Mouse (Mus musculus): ENCODE data around the gene Npy2r. TPM values are rescaled to one million over a fixed set of nuclear protein-coding genes. Genes with fewer than 3 reads are reported as not detected.
A peak's percentile ranks its signal among the peaks of the same experiment; 100 is the strongest.

Npy2r gene
- 0.15 and 0.33 TPM in 2 replicates for polyA plus RNA-seq (2016; fragmentation: Nextera tagmentation; extraction: Ambion mirVana)

DNA sequence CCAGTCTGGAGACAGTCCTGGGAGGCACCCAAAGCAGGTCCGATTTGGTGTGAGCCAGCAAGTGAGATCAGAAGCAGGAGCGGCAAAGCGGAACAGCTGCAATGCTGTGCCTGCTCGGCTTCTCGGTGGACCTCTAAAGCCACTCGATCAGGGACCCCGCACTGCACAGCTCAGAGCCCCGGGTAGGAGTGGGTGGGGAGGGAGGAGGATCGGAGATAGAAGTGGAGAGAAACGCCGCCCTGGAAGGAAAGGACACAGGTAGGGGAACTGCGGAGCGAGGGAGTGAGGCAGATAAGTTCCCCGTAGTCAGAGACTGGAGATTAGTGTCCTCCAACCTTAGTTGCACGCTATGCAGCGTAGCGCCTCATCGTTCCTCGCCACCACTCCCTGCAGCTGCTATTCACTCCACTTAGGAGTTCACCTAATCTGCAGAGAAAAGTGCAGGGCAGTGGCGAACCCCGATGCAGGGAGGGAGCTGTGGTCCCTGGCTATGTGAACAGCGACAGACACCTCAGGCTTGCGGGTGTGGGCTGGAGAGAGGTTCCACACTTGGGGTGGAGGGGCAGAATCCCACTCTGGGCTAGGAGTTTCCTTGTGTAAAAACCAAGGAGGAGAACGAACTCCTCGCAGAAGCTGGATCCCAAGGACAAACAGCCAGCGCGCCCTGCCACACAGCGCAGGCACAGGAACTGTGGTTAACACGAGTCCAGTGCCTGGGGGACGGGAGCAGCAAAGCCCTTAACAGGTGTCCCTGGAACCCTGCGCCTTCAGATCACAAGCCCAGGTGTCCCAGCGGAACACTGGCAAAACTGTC lies at the start of gene Npy2r:
Gene Npy2r, minus strand, starts transcription at position 177 of the 814 bp plus-strand sequence.
- H3K27me3 ChIP-seq, result peaks cover 13% of the 10 kb centered on the region
- peak within 1 kb of the TSS; percentile 81 for H3K4me2 ChIP-seq (replicated peaks)
- H3K27ac ChIP-seq, result no peak within 1 kb of the TSS
- peak; percentile 52; the same call in 1 of the 2 replicates for ATAC-seq (ENCODE audit: insufficient number of reproducible peaks, insufficient read depth, low FRiP score, low TSS enrichment)
- H3K9ac ChIP-seq, result peak within 1 kb of the TSS; percentile 48
- no peaks in the 10 kb centered on the region for H3K9me3 ChIP-seq
- WGBS, result under 1% methylated on average over 32 of the region's 32 CpGs
- H3K4me1 ChIP-seq, result no peaks in the 10 kb centered on the region; the same call in 1 of the 2 replicates
- no peaks in the 10 kb centered on the region for H3K36me3 ChIP-seq
- peak within 1 kb of the TSS; percentile 45 for H3K4me3 ChIP-seq

DNA sequence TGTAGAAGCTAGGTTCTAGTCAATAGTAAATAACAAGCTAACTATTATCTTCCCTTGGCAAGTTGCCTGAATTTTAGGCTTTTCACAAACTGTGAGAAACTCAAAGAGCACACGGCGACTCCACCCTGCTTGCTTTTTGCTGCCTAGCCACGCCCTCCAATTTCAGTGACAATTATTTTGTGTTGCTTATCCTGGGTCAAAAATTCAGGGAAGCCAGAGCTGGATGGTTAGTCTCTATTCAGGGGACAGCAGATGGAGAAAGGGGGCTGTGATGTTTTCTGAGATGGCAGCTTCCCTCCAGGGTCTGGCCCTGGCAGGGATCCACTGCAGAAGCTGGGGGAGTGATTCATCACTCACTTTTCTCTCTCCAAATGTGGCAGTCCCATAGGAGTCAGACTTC lies 9.9 kb upstream of the Npy2r start:
- 70% methylated on average over 3 of the region's 3 CpGs for WGBS
- Histone ChIP-seq H3K4me3 (no peak overlapping the region), H3K9ac (no peak overlapping the region), H3K27ac (no peak overlapping the region), H3K9me3 (no peaks in the 10 kb centered on the region), H3K27me3 (no peaks in the 10 kb centered on the region), H3K4me2 (replicated peaks) (no peak overlapping the region), H3K4me1 (no peaks in the 10 kb centered on the region), H3K36me3 (no peaks in the 10 kb centered on the region)
- ATAC-seq (ENCODE audit: insufficient number of reproducible peaks, insufficient read depth, low FRiP score, low TSS enrichment), result no peak

DNA sequence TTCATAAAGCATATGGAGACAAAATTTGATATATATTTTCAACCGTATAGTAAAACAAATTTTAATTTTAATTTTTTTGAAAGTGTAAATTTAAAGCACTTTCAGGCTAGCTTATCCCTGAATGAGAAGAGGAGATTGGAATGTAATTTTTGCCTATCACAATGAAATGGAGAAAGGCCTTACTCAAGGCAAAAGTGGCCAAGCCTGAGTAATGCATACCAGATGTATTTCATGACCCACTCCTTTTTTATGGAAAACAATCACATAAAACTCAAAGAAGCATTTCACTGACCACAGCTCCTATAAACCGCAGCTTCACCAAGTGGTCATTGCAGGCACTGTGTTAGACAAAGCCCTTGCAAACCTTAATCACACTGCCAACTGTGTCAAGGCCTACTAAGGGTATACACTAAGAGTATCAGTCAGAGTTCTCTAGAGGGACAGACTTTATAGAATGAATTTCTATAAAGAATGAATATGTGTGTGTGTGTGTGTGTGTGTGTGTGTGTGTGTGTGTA lies 8.5 kb upstream of the Npy2r start:
- H3K4me3 ChIP-seq, result no peak overlapping the region
- ATAC-seq (ENCODE audit: insufficient number of reproducible peaks, insufficient read depth, low FRiP score, low TSS enrichment), result no peak
- no peak overlapping the region for H3K9ac ChIP-seq
- H3K27me3 ChIP-seq, result no peaks in the 10 kb centered on the region
- 76% methylated on average over 2 of the region's 2 CpGs for WGBS
- no peaks in the 10 kb centered on the region for H3K4me1 ChIP-seq
- H3K4me2 ChIP-seq (replicated peaks), result no peak overlapping the region
- no peak overlapping the region for H3K27ac ChIP-seq
- H3K36me3 ChIP-seq, result no peaks in the 10 kb centered on the region
- no peaks in the 10 kb centered on the region for H3K9me3 ChIP-seq

DNA sequence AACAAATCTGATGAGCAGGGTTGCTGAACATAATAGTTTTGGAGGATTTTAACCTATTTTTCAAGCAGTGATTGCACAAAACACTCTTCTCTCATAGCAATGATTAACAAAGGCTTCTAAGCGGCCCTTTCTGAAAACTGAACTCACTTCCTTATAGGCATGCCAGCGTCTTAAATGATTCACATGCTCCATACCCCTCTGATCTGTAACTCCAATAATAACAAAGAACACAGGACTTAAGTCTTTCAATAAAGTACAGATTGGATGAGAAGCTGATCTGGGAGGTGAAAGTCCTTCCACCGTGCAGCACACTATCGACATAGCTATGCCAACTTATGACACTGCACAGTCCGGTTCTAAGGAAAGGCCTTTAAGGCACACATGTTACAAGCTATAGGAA lies 2.0 kb upstream of the Npy2r start:
- H3K9me3 ChIP-seq, result no peaks in the 10 kb centered on the region
- H3K4me3 ChIP-seq, result no peak overlapping the region
- H3K4me2 ChIP-seq (replicated peaks), result no peak overlapping the region
- 84% methylated on average over 5 of the region's 5 CpGs for WGBS
- no peaks in the 10 kb centered on the region for H3K36me3 ChIP-seq
- no peak for ATAC-seq (ENCODE audit: insufficient number of reproducible peaks, insufficient read depth, low FRiP score, low TSS enrichment)
- H3K27me3 ChIP-seq, result peaks cover 13% of the 10 kb centered on the region
- H3K4me1 ChIP-seq, result no peaks in the 10 kb centered on the region; the same call in 1 of the 2 replicates
- H3K9ac ChIP-seq, result no peak overlapping the region
- no peak overlapping the region for H3K27ac ChIP-seq

DNA sequence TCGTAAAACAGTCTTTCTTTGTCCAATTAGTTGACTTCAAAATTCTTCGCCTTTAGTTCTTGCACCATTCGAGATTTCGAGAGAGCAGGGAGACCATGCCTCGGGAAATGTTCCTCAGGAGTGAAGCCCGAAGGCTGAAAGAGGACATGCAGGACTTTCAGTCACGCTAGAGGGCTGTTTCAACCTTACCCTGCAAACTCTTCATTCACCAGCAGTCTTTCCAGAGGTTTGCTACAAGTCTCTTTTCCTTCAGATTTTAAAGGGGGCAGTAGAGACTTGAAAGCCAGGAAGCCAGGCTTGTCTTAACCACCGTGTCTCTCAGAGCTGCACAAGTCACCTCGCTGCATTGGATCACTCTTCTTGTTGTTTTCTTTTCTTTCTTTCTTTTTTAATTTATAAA lies 869 bp upstream of the Npy2r start:
- peak overlapping the region; percentile 48; the same call in 1 of the 2 replicates for H3K9ac ChIP-seq
- 0 out of 2 replicates have a peak, but pooled peaks have one; percentile 28 for ATAC-seq (ENCODE audit: insufficient number of reproducible peaks, insufficient read depth, low FRiP score, low TSS enrichment)

DNA sequence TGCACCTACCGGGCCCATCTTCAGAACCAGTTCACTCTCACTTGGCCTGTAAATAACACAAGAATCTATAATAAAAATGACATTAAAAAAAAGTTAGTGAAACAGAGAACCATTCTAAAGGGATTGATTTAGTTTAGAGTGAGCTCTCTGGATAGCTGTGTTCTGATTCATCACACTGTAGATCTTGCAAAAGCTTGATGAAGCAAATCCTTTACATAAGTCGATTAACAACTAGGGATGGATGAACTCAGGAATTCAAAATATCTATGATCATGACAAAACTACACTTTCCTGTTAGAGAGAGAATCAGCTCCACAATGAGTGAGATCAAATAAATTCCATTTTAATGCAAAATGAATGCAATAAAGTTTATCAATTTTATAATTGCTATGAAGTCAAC lies 6.4 kb downstream of the Npy2r start:
- Histone ChIP-seq H3K9me3 (no peaks in the 10 kb centered on the region), H3K27me3 (peaks cover under 1% of the 10 kb centered on the region), H3K4me1 (no peaks in the 10 kb centered on the region), H3K4me2 (replicated peaks) (no peak overlapping the region), H3K4me3 (no peak overlapping the region), H3K9ac (no peak overlapping the region), H3K36me3 (no peaks in the 10 kb centered on the region), H3K27ac (no peak overlapping the region)
- WGBS, result 87% methylated on average over 2 of the region's 2 CpGs
- ATAC-seq (ENCODE audit: insufficient number of reproducible peaks, insufficient read depth, low FRiP score, low TSS enrichment), result no peak

More for the DNA sequence above, 869 bp upstream of the Npy2r start:
- H3K27ac ChIP-seq, result no peak overlapping the region
- no peaks in the 10 kb centered on the region for H3K36me3 ChIP-seq
- H3K4me2 ChIP-seq (replicated peaks), result peak overlapping the region; percentile 81
- peaks cover 13% of the 10 kb centered on the region for H3K27me3 ChIP-seq
- WGBS, result 3% methylated on average over 9 of the region's 9 CpGs
- no peaks in the 10 kb centered on the region for H3K9me3 ChIP-seq
- no peaks in the 10 kb centered on the region; the same call in 1 of the 2 replicates for H3K4me1 ChIP-seq
- peak overlapping the region; percentile 45 for H3K4me3 ChIP-seq

DNA sequence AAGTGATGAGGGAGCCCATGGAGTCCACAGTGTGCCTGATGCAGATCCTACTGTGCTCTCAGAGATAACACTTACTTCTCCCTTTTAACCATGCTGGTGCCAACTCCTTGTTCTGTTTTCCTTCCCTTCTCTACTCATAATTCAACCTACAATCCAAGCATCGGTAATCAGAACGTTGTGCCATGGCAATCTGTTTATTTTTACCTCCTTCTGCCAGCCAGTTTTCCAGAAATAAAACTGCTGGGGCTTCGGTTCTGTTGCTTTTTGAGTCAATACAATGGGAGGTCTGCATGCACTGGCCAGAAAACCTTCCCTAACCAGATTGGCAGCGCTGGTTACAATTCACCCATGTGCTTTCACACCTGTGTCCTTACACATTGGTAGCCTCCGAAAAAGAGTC lies 7.9 kb downstream of the Npy2r start:
- Histone ChIP-seq H3K4me2 (replicated peaks) (no peak overlapping the region), H3K27ac (no peak overlapping the region), H3K4me3 (no peak overlapping the region), H3K9me3 (no peaks in the 10 kb centered on the region), H3K27me3 (no peaks in the 10 kb centered on the region), H3K36me3 (no peaks in the 10 kb centered on the region), H3K9ac (no peak overlapping the region), H3K4me1 (no peaks in the 10 kb centered on the region)
- WGBS, result 82% methylated on average over 5 of the region's 5 CpGs
- no peak for ATAC-seq (ENCODE audit: insufficient number of reproducible peaks, insufficient read depth, low FRiP score, low TSS enrichment)

DNA sequence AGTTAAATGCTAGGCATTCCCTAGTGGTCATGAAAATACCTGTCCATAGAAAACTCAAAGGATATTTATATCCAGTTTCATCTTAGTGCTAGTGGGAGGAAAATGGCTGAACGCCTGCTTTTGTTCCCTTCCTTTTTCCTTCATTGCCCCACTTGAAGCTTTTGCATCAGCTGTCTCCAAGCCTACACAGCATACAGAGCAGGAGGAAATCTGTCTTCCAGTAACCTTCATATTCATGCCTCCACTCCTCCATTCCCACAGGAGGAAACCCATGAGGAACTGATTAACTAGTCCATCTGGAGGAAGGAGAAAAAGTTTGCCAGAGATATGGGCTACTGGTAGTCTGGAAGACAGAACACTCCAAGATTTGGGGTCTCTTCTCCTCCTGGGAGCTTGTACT lies 23.1 kb downstream of the Npy2r start:
- H3K9me3 ChIP-seq, result no peaks in the 10 kb centered on the region
- no peak for ATAC-seq (ENCODE audit: insufficient number of reproducible peaks, insufficient read depth, low FRiP score, low TSS enrichment)
- H3K36me3 ChIP-seq, result no peaks in the 10 kb centered on the region

DNA sequence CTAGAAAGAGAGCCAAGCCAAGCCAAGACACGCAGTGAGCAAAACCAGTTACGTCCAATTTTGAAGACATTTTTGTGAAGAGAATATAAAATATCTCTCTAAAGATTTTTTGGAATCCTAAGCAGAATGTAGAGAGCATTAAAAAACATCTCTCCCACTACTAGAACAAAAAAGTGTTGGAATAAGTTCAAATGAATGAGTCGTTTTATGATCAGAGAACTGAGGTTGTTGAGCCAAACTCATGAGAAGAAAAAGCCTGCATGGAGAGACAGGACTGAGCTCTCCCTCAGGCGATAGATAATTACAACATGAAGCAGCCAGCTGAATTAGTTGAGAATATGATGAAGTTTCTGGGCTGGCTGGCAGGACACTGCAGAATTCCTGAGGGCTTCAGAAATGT lies 49.9 kb downstream of the Npy2r start:
- WGBS, result 80% methylated on average over 4 of the region's 4 CpGs
- ATAC-seq (ENCODE audit: insufficient number of reproducible peaks, insufficient read depth, low FRiP score, low TSS enrichment), result no peak
- Histone ChIP-seq H3K4me3 (no peak overlapping the region), H3K27ac (no peak overlapping the region), H3K9me3 (no peaks in the 10 kb centered on the region), H3K9ac (no peak overlapping the region), H3K36me3 (no peaks in the 10 kb centered on the region), H3K4me2 (replicated peaks) (no peak overlapping the region), H3K27me3 (no peaks in the 10 kb centered on the region), H3K4me1 (no peaks in the 10 kb centered on the region)

More for the DNA sequence above, 23.1 kb downstream of the Npy2r start:
- no peaks in the 10 kb centered on the region for H3K4me1 ChIP-seq
- WGBS, result 81% methylated on average over 1 of the region's 1 CpGs
- no peaks in the 10 kb centered on the region for H3K27me3 ChIP-seq
- H3K4me3 ChIP-seq, result no peak overlapping the region
- H3K27ac ChIP-seq, result no peak overlapping the region
- no peak overlapping the region for H3K9ac ChIP-seq
- no peak overlapping the region for H3K4me2 ChIP-seq (replicated peaks)

Other genes starting within 250 kb of the Npy2r start
- 9.9 and 10.2 TPM in 2 replicates for gene Map9, start 190.0 kb downstream of the Npy2r start, polyA plus RNA-seq (2016; fragmentation: Nextera tagmentation; extraction: Ambion mirVana)

Data from embryonic facial prominence, embryonic 12.5 days (tissue).